Mouse (Mus musculus) midbrain, embryonic 13.5 days (tissue): ENCODE measurements around the gene Il17d. TPM values are rescaled to one million over a fixed set of nuclear protein-coding genes. Genes with fewer than 3 reads are reported as not detected.
A peak's percentile ranks its signal among the peaks of the same experiment; 100 is the strongest.

Source experiments
- ATAC-seq: fragments of 200-750 bp; cut with Nextera tagmentation; 2 replicates; pipeline ENCODE4 v1.8.0; 2017; ENCODE audit warnings: mild to moderate bottlenecking, moderate TSS enrichment, moderate library complexity
- H3K27ac ChIP-seq: fragments of 300-500 bp; sonication (generic); 2 replicates; pipeline ENCODE4 v1.5.1; 2015; ENCODE audit warnings: inconsistent platforms, mild to moderate bottlenecking, moderate library complexity
- H3K27me3 ChIP-seq: fragments of 300-500 bp; sonication (generic); 2 replicates; pipeline ENCODE4 v1.6.1; 2015; ENCODE audit warnings: mild to moderate bottlenecking, inconsistent platforms
- H3K36me3 ChIP-seq: fragments of 300-500 bp; sonication (generic); 2 replicates; pipeline ENCODE4 v1.6.1; 2015; ENCODE audit warnings: mild to moderate bottlenecking, inconsistent platforms
- H3K4me1 ChIP-seq: fragments of 300-500 bp; sonication (generic); replicated peaks from 2 replicates; pipeline ENCODE4 v1.6.1; 2015; ENCODE audit warnings: inconsistent platforms
- H3K4me2 ChIP-seq: fragments of 300-500 bp; sonication (generic); replicated peaks from 2 replicates; pipeline ENCODE4 v1.6.1; 2015; ENCODE audit warnings: moderate library complexity, mild to moderate bottlenecking, inconsistent platforms
- H3K4me3 ChIP-seq: fragments of 300-500 bp; sonication (generic); replicated peaks from 2 replicates; pipeline ENCODE4 v1.5.1; 2015; ENCODE audit warnings: mild to moderate bottlenecking, inconsistent platforms
- H3K9ac ChIP-seq: fragments of 300-500 bp; sonication (generic); replicated peaks from 2 replicates; pipeline ENCODE4 v1.6.1; 2015; ENCODE audit warnings: mild to moderate bottlenecking, inconsistent platforms
- H3K9me3 ChIP-seq: fragments of 300-500 bp; sonication (generic); 2 replicates; pipeline ENCODE4 v1.6.1; 2016; ENCODE audit warnings: mild to moderate bottlenecking, inconsistent platforms
- WGBS: fragments of 180-500 bp; shearing (Covaris S2); methylation state at CpG from one replicate; pipeline ENCODE4 v1.1.7; 2015; 5-methylcytosine and 5-hydroxymethylcytosine counted together
- polyA plus RNA-seq: library from polyadenylated mRNA; unstranded; fragments of >200 nt; fragmentation: Nextera tagmentation; extraction: Ambion mirVana; gene quantifications from 2 replicates; pipeline ENCODE4 v1.2.1, GENCODE M21; 2015

The Il17d gene
- polyA plus RNA-seq, 1 experiment from 2014 or later, result 4.4 TPM

- peak; percentile 29; the same call in 1 of the 2 replicates for ATAC-seq
Measured at GRCm38 (mm10) chr14:57526050-57526623, 1.6 kb downstream of the Il17d start.

DNA sequence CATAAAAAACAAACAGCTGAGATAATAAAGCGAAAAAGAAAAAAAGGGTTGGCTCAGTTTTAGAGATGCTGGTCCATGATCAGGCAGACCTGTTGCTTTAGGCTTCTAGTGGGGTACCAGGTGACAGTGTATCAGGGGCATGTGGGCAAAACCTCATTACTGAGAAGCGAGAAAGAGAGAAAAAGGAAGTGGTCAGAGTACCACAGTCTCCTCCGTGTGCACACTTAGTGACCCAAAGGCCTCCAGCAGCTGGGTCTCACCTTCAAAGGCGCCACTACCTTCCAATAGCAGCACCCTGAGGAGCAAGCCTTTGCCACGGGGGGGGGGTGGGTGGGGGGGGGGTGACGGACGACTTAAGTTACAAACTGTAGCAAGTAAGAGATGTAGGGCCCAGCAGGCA lies 2.5 kb downstream of the Il17d start:
- WGBS, result 48% methylated on average over 7 of the region's 7 CpGs
- peaks cover 34% of the 10 kb centered on the region for H3K27me3 ChIP-seq
- no peaks in the 10 kb centered on the region for H3K36me3 ChIP-seq
- no peak overlapping the region for H3K4me2 ChIP-seq
- H3K27ac ChIP-seq, result no peak overlapping the region
- no peaks in the 10 kb centered on the region for H3K9me3 ChIP-seq
- H3K4me3 ChIP-seq, result no peak overlapping the region
- no peak overlapping the region for H3K9ac ChIP-seq
- H3K4me1 ChIP-seq, result peaks cover 19% of the 10 kb centered on the region
- ATAC-seq, result no peak

More at GRCm38 (mm10) chr14:57526050-57526623, 1.6 kb downstream of the Il17d start:
- H3K27ac ChIP-seq, result no peak overlapping the region
- peak overlapping the region; percentile 81 for H3K4me2 ChIP-seq
- H3K9me3 ChIP-seq, result no peaks in the 10 kb centered on the region
- H3K4me1 ChIP-seq, result peaks cover 19% of the 10 kb centered on the region
- H3K9ac ChIP-seq, result no peak overlapping the region
- WGBS, result 53% methylated on average over 10 of the region's 10 CpGs
- H3K4me3 ChIP-seq, result peak overlapping the region; percentile 76
- no peaks in the 10 kb centered on the region for H3K36me3 ChIP-seq
- peaks cover 34% of the 10 kb centered on the region for H3K27me3 ChIP-seq

DNA sequence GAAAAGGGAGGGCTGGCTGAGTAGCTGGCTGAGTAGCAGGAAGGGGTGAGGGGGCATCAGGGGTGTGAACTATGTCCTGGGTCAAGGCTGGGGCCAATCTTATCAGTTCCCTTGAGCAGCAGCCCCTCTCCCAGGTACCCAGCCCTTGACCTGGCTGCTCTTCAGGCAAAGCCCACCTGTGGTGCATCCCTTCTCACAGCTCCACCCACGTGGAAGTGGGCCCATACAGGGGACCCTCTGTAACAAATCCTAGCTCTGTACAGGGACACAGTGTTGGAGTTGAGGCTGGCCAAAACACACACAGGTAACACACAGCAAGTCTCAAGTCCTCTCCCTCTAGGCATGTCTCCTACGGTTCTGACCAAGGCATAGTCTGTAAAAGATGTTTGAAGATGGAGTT lies 3.0 kb downstream of the Il17d start:
- H3K27ac ChIP-seq, result no peak overlapping the region
- no peak overlapping the region for H3K4me2 ChIP-seq
- H3K9ac ChIP-seq, result no peak overlapping the region
- H3K9me3 ChIP-seq, result no peaks in the 10 kb centered on the region
- H3K36me3 ChIP-seq, result no peaks in the 10 kb centered on the region
- no peak for ATAC-seq
- H3K4me1 ChIP-seq, result peaks cover 19% of the 10 kb centered on the region
- peaks cover 34% of the 10 kb centered on the region for H3K27me3 ChIP-seq
- 48% methylated on average over 2 of the region's 2 CpGs for WGBS
- no peak overlapping the region for H3K4me3 ChIP-seq

DNA sequence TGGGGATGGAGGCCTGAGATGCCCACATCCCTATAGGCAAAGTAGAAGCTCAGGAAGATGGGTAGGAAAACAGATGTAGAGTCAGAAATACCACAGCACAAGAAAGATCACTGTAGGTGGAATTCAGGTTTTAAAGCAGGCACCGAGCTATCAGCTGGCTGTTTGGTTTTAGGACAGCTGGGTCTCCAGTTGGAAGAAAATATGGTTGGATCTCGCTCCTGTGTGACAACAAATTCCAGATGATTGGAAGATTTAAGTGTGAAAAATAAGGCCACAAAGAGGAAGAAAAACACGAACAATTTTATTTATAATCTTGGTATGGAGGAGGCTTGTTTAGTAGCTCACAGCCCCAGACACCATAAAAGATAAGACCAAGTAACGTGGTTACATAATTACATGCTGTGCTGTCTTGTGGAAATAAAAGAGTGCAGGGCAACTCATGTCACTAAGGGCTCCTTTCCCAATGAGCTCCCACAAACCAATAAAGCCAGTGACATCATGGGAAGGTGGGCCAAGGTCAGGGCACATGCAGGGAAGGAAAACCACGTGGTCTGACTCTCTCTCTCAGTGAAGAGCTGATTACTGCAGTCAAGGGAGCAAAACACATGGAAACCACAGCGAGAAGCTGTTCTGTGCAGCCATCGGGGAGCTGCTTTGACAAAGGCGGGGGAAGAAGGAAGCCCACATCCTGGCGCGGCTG lies 4.7 kb downstream of the Il17d start:
- no peak overlapping the region for H3K9ac ChIP-seq
- 49% methylated on average over 10 of the region's 10 CpGs for WGBS

DNA sequence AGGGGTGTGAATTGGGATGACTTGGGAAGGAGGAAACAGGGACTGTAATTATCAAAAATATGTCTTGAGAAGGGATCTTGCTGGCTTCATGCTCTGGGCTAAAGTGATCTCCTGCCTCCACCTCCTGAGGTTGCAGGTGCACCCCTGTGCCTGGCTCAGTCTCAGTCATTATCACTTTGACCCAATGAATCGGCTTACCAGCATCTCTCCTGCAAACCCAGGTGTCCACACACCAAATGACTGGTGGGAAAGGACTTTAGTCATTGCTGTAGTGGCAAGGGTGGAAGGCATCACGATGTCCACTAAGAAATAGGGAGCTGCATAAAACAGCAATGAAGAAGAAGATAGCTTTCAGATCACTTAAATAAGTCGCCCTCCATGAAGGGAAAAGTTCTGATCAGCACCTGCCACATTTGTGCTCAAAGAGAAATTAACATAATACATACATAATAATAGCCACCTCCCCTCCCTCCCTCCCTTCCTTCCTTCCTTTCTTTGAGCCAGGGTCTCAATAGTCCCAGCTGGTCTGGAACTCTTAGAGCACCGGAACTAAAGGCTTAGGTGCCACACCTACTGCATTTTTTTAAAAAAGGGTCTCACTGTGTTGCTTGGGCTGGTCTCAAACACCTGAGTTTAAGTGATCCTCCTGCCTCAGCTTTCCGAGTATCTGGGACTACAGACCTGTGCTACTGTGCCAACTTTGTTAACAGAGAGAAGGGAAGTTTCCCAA lies 5.4 kb downstream of the Il17d start:
- Histone ChIP-seq H3K9me3 (no peaks in the 10 kb centered on the region), H3K4me2 (no peak overlapping the region), H3K36me3 (no peaks in the 10 kb centered on the region), H3K27ac (no peak overlapping the region), H3K4me3 (no peak overlapping the region), H3K4me1 (peaks cover 31% of the 10 kb centered on the region), H3K27me3 (peaks cover 26% of the 10 kb centered on the region), H3K9ac (no peak overlapping the region)
- WGBS, result 59% methylated on average over 5 of the region's 5 CpGs
- ATAC-seq, result no peak

More for the DNA sequence above, 4.7 kb downstream of the Il17d start:
- H3K9me3 ChIP-seq, result no peaks in the 10 kb centered on the region
- H3K4me3 ChIP-seq, result no peak overlapping the region
- no peak for ATAC-seq
- no peaks in the 10 kb centered on the region for H3K36me3 ChIP-seq
- peaks cover 28% of the 10 kb centered on the region for H3K4me1 ChIP-seq
- H3K27ac ChIP-seq, result no peak overlapping the region
- peaks cover 21% of the 10 kb centered on the region for H3K27me3 ChIP-seq
- no peak overlapping the region for H3K4me2 ChIP-seq

DNA sequence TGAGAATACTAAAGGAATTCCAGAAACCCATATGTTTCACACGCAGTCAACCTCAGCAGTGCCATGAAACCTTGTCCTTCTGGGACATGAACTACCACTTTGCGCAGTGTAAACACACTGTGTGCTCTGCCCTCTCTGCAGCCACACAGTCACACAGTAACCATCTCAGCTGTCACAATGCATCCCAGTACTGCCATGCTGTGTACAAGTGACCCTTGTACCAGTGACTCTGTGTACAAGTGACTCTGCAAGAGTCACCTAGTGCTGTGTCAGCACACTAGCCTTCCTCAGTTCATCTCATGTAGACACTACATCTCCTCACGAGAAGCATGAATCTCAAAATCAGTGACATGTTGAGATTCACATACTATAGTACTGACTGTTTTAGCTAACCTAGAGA lies 8.0 kb downstream of the Il17d start:
- Histone ChIP-seq H3K4me1 (peaks cover 47% of the 10 kb centered on the region), H3K4me3 (no peak overlapping the region), H3K27me3 (peaks cover 13% of the 10 kb centered on the region; the same call in 1 of the 2 replicates), H3K9me3 (no peaks in the 10 kb centered on the region), H3K27ac (no peak overlapping the region), H3K9ac (no peak overlapping the region), H3K4me2 (no peak overlapping the region), H3K36me3 (no peaks in the 10 kb centered on the region)
- WGBS, result 90% methylated on average over 3 of the region's 3 CpGs
- no peak for ATAC-seq

DNA sequence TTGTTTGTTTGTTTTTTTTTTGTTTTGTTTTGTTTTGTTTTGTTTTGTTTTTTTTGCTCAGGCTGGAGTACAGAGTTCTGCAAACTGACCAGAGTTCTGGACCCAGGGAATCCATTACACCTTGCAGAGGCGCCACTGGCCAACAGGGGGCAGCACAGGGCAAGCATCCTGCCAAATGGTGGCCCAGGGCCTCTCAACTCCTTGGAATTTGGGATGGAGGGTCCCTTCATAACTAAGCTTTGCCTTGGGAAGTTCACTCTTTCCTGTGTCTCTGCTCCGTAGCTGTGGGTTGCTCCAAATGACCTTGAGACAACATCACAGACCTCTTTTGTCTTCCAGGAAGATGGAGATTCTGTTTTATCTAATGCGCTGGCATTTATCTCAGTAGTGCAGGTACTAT lies 8.6 kb downstream of the Il17d start:
- H3K9ac ChIP-seq, result no peak overlapping the region
- ATAC-seq, result no peak
- no peaks in the 10 kb centered on the region for H3K36me3 ChIP-seq
- no peaks in the 10 kb centered on the region for H3K9me3 ChIP-seq
- 35% methylated on average over 3 of the region's 3 CpGs for WGBS
- no peak overlapping the region for H3K4me3 ChIP-seq
- H3K4me1 ChIP-seq, result peaks cover 53% of the 10 kb centered on the region
- no peak overlapping the region for H3K4me2 ChIP-seq
- peaks cover 11% of the 10 kb centered on the region; the same call in 1 of the 2 replicates for H3K27me3 ChIP-seq
- no peak overlapping the region for H3K27ac ChIP-seq

DNA sequence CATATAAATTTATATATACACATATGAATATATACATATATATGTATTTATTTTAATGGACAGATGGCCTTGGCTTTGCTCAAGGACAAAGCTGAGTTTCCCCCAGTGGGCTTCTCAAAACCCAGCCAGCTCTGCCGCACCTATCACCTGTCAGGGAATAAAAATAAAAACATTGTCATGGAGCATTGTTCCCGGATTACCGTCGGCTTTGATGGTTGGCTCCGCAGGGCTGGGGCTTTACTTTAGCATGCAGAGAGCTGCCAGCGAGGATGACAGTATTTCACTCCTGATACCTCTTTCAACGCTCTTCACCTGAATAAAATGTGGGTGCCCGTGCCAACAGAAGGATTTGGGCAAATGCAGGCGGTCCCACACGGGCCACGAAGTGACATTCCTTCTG lies 9.3 kb downstream of the Il17d start:
- Histone ChIP-seq H3K9me3 (no peaks in the 10 kb centered on the region), H3K4me3 (no peak overlapping the region), H3K4me2 (0 out of 2 replicates have a peak overlapping the region, but pooled peaks have one; percentile 2), H3K4me1 (peaks cover 54% of the 10 kb centered on the region), H3K9ac (0 out of 2 replicates have a peak overlapping the region, but pooled peaks have one; percentile 17), H3K27me3 (peaks cover 15% of the 10 kb centered on the region; the same call in 1 of the 2 replicates), H3K36me3 (no peaks in the 10 kb centered on the region), H3K27ac (no peak overlapping the region)
- WGBS, result 14% methylated on average over 11 of the region's 11 CpGs
- ATAC-seq, result no peak

DNA sequence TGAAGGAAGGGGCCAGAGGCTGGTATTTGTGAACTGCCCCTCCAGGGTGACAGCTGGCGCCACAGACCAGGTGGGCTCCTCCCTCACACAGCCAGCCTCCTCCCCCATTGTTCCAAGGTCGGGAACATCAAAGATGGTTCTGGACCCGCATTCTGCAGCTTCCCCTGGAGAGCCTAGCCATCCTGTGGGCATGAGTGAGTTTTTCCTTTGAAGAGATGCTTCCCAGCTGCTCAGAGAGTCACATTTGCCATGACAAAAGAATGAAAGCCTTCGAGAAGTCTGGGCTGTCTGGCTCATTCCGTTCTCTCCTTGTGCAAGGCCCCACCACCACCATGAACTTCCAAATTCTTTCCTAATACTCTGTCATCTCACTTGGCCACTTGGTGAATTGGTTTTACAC lies 9.8 kb downstream of the Il17d start:
- no peak for ATAC-seq
- Histone ChIP-seq H3K4me3 (no peak overlapping the region), H3K36me3 (no peaks in the 10 kb centered on the region), H3K9me3 (no peaks in the 10 kb centered on the region), H3K4me1 (peaks cover 53% of the 10 kb centered on the region), H3K4me2 (0 out of 2 replicates have a peak overlapping the region, but pooled peaks have one; percentile 2), H3K27ac (no peak overlapping the region; the same call in 1 of the 2 replicates), H3K9ac (0 out of 2 replicates have a peak overlapping the region, but pooled peaks have one; percentile 17), H3K27me3 (peaks cover 15% of the 10 kb centered on the region; the same call in 1 of the 2 replicates)
- 6% methylated on average over 5 of the region's 5 CpGs for WGBS

DNA sequence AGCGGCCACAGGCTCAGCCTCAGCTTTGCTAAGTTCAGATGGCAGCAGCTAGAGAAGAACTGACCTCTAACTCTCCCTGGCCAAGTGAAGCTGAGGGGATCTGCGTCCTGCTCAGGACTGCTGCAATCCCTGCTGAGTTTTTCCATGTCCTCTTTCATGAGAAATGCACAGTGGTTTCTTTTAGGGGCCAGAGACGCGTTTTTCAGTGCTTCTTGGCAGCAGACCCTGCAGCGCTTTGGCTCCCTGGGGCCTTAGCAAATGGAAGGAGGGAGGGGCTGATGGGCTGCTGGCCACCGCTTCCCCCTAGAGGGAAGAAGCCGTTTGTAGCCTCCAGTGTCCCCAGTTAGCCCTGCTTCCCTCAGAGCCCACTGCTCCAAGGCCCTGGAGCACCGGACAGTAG lies 10.4 kb downstream of the Il17d start:
- no peak overlapping the region; the same call in 1 of the 2 replicates for H3K27ac ChIP-seq
- ATAC-seq, result no peak
- no peak overlapping the region for H3K4me2 ChIP-seq
- WGBS, result 12% methylated on average over 8 of the region's 8 CpGs
- H3K27me3 ChIP-seq, result peaks cover 15% of the 10 kb centered on the region; the same call in 1 of the 2 replicates
- no peak overlapping the region for H3K4me3 ChIP-seq
- H3K4me1 ChIP-seq, result peaks cover 48% of the 10 kb centered on the region
- no peaks in the 10 kb centered on the region for H3K36me3 ChIP-seq
- no peak overlapping the region for H3K9ac ChIP-seq
- no peaks in the 10 kb centered on the region for H3K9me3 ChIP-seq

GRCm38 (mm10) chr14:57535646-57536045 lies 11.1 kb downstream of the Il17d start:
- H3K4me3 ChIP-seq, result no peak overlapping the region
- peaks cover 15% of the 10 kb centered on the region; the same call in 1 of the 2 replicates for H3K27me3 ChIP-seq
- H3K27ac ChIP-seq, result no peak overlapping the region
- peaks cover 48% of the 10 kb centered on the region for H3K4me1 ChIP-seq
- ATAC-seq, result no peak
- no peaks in the 10 kb centered on the region for H3K9me3 ChIP-seq
- WGBS, result 72% methylated on average over 6 of the region's 6 CpGs
- no peak overlapping the region for H3K4me2 ChIP-seq
- H3K36me3 ChIP-seq, result no peaks in the 10 kb centered on the region
- H3K9ac ChIP-seq, result no peak overlapping the region

DNA sequence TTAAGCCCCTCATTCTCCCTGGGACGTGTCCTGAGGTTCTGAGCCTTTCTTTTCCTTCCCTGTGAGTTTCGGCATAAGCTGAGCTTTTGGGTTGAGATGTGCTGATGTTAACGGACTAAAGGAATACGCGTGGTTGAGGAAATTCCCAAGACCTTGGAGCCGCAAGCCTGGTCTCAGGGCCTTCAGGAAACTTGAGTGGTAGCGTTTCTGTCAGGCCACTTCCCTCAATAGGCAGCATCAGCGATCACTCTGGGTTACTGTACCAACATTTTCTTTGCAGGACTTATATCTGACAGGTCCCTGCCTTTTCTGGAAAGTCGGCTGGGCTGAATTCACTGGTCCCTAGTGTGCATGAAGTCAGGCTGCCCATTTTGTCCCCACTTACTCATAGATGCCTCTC lies 12.2 kb downstream of the Il17d start:
- H3K27me3 ChIP-seq, result peaks cover 16% of the 10 kb centered on the region; the same call in 1 of the 2 replicates
- H3K27ac ChIP-seq, result no peak overlapping the region
- WGBS, result 26% methylated on average over 9 of the region's 9 CpGs
- peaks cover 48% of the 10 kb centered on the region for H3K4me1 ChIP-seq
- no peak overlapping the region for H3K9ac ChIP-seq
- no peaks in the 10 kb centered on the region for H3K36me3 ChIP-seq
- 0 out of 2 replicates have a peak overlapping the region, but pooled peaks have one; percentile 26 for H3K4me2 ChIP-seq
- H3K9me3 ChIP-seq, result no peaks in the 10 kb centered on the region
- no peak overlapping the region for H3K4me3 ChIP-seq
- no peak for ATAC-seq
